Mouse (Mus musculus): ENCODE measurements around the gene Myo16. TPM values are rescaled to one million over a fixed set of nuclear protein-coding genes. Genes with fewer than 3 reads are reported as not detected.

Gene Myo16
- total RNA-seq, 2 experiments from 2014 or later, result 30.5 to 38.7 TPM

- Histone ChIP-seq H3K27ac (peak overlapping the region; percentile 72), H3K4me3 (no peak overlapping the region)
- TF ChIP-seq CTCF (IDR thresholded peaks at IDR 0.05), result no peak; the same call in 1 of the 2 replicates
- intact Hi-C loops (cut with DNase I), result loop anchor here (1.0 to 5.0 kb wide), 3 partner anchors 8 to 641 kb away; no protein-coding TSS in a partner anchor
- no peak for DNase-seq (ENCODE audit: extremely low spot score in 1 of 2, low spot score in 2 of 2)
Observed at GRCm38 (mm10) chr8:10545890-10546289, 392.2 kb downstream of the Myo16 start.

DNA sequence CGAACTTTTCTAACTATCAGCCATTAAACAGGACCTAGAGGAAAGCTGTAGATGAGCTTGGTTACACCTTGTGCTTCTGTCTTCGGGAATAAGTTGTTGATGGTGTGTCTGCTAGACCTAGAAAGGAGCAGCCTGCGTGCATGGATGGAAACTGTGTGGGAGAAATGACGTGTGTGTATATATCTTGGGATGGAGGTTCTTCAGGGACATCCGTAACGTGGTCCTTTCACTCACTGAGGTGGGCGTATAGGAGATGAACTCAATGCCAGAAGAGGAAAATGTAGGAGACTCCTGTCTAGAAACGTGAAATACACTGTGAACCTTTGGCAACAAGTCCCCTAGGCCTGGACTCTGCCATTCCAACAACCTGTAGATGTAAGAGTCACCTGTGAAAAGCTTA lies 392.8 kb downstream of the Myo16 start:
- H3K27ac ChIP-seq, result peak overlapping the region; percentile 30
- no peak overlapping the region for H3K4me3 ChIP-seq
- TF ChIP-seq CTCF (IDR thresholded peaks at IDR 0.05), result no peak
- intact Hi-C loops (cut with DNase I), result loop anchor here (1.0 to 5.0 kb wide), 3 partner anchors 8 to 641 kb away; no protein-coding TSS in a partner anchor
- DNase-seq (ENCODE audit: extremely low spot score in 1 of 2, low spot score in 2 of 2), result no peak

- Histone ChIP-seq H3K27ac (peak overlapping the region; percentile 58; the same call in 1 of the 2 replicates), H3K4me3 (no peak overlapping the region)
- no peak for TF ChIP-seq CTCF (IDR thresholded peaks at IDR 0.05)
- intact Hi-C loops (cut with DNase I), result loop anchor here (5.0 kb wide), 1 partner anchor 639 kb away; no protein-coding TSS in a partner anchor
- no peak for DNase-seq (ENCODE audit: extremely low spot score in 1 of 2, low spot score in 2 of 2)
Observed at GRCm38 (mm10) chr8:10548003-10548584, 394.4 kb downstream of the Myo16 start.

GRCm38 (mm10) chr8:10549434-10549833 lies 395.7 kb downstream of the Myo16 start:
- intact Hi-C loops (cut with DNase I), result loop anchor here (5.0 kb wide), 1 partner anchor 638 kb away; no protein-coding TSS in a partner anchor
- no peak for DNase-seq (ENCODE audit: extremely low spot score in 1 of 2, low spot score in 2 of 2)
- Histone ChIP-seq H3K27ac (peak overlapping the region; percentile 58; the same call in 1 of the 2 replicates), H3K4me3 (no peak overlapping the region)
- no peak for TF ChIP-seq CTCF (IDR thresholded peaks at IDR 0.05)

- intact Hi-C loops (cut with DNase I), result no loop called here
- TF ChIP-seq CTCF (IDR thresholded peaks at IDR 0.05), result no peak
- Histone ChIP-seq H3K27ac (no peak overlapping the region), H3K4me3 (no peak overlapping the region)
- DNase-seq (ENCODE audit: extremely low spot score in 1 of 2, low spot score in 2 of 2), result no peak
Observed at GRCm38 (mm10) chr8:10557961-10558360, 404.2 kb downstream of the Myo16 start.

GRCm38 (mm10) chr8:10559479-10559878 lies 405.8 kb downstream of the Myo16 start:
- H3K4me3 ChIP-seq, result no peak overlapping the region
- intact Hi-C loops (cut with DNase I), result no loop called here
- no peak for DNase-seq (ENCODE audit: extremely low spot score in 1 of 2, low spot score in 2 of 2)
- no peak for TF ChIP-seq CTCF (IDR thresholded peaks at IDR 0.05)
- H3K27ac ChIP-seq, result no peak overlapping the region

- no peak for TF ChIP-seq CTCF (IDR thresholded peaks at IDR 0.05)
- H3K4me3 ChIP-seq, result no peak overlapping the region
- no peak overlapping the region for H3K27ac ChIP-seq
- no peak for DNase-seq (ENCODE audit: extremely low spot score in 1 of 2, low spot score in 2 of 2)
- intact Hi-C loops (cut with DNase I), result no loop called here
Observed at GRCm38 (mm10) chr8:10561616-10562015, 407.9 kb downstream of the Myo16 start.

DNA sequence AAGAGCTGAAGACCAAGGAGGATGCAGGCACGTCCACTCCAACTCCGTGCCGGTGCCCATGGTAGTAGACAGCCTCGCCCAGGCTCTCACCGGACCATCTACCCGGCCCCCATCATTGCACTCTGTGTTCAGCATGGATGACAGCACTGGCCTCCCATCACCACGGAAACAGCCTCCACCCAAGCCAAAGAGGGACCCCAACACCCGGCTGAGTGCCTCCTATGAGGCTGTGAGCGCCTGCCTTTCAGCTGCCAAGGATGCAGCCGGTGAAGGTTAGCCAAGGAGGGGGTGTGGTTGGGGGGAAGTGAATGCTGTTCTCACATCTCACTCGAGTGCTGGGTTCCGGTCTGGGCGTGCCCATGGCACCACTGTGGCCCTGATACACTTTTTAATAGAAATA lies 408.3 kb downstream of the Myo16 start:
- Histone ChIP-seq H3K4me3 (no peak overlapping the region), H3K27ac (no peak overlapping the region)
- intact Hi-C loops (cut with DNase I), result no loop called here

GRCm38 (mm10) chr8:10562636-10563035 lies 408.9 kb downstream of the Myo16 start:
- TF ChIP-seq CTCF (IDR thresholded peaks at IDR 0.05), result no peak
- intact Hi-C loops (cut with DNase I), result no loop called here
- Histone ChIP-seq H3K4me3 (no peak overlapping the region), H3K27ac (no peak overlapping the region)
- DNase-seq (ENCODE audit: extremely low spot score in 1 of 2, low spot score in 2 of 2), result no peak

More for the DNA sequence above, 408.3 kb downstream of the Myo16 start:
- DNase-seq (ENCODE audit: extremely low spot score in 1 of 2, low spot score in 2 of 2), result no peak
- no peak for TF ChIP-seq CTCF (IDR thresholded peaks at IDR 0.05)

- TF ChIP-seq CTCF (IDR thresholded peaks at IDR 0.05), result no peak
- intact Hi-C loops (cut with DNase I), result no loop called here
- DNase-seq (ENCODE audit: extremely low spot score in 1 of 2, low spot score in 2 of 2), result no peak
- no peak overlapping the region for H3K4me3 ChIP-seq
- H3K27ac ChIP-seq, result no peak overlapping the region
Observed at GRCm38 (mm10) chr8:10565231-10566029, 411.7 kb downstream of the Myo16 start.

GRCm38 (mm10) chr8:10568448-10568847 lies 414.7 kb downstream of the Myo16 start:
- DNase-seq (ENCODE audit: extremely low spot score in 1 of 2, low spot score in 2 of 2), result no peak
- H3K4me3 ChIP-seq, result no peak overlapping the region
- intact Hi-C loops (cut with DNase I), result no loop called here
- H3K27ac ChIP-seq, result no peak overlapping the region
- TF ChIP-seq CTCF (IDR thresholded peaks at IDR 0.05), result no peak

- peak; percentile 94 for TF ChIP-seq CTCF (IDR thresholded peaks at IDR 0.05)
Observed at GRCm38 (mm10) chr8:10574096-10574495, 420.4 kb downstream of the Myo16 start.

More at GRCm38 (mm10) chr8:10574096-10574495, 420.4 kb downstream of the Myo16 start:
- no peak overlapping the region for H3K27ac ChIP-seq
- no peak overlapping the region for H3K4me3 ChIP-seq
- DNase-seq (ENCODE audit: extremely low spot score in 1 of 2, low spot score in 2 of 2), result peak; percentile 75 to 82
- intact Hi-C loops (cut with DNase I), result loop anchor here (1.0 to 5.0 kb wide), 4 partner anchors 238 to 613 kb away; no protein-coding TSS in a partner anchor

Measured in left cerebral cortex, adult 2 months (tissue).